Mouse (Mus musculus): ENCODE measurements around the gene Proca1. TPM values are rescaled to one million over a fixed set of nuclear protein-coding genes. Genes with fewer than 3 reads are reported as not detected.

Proca1 gene
- total RNA-seq, 2 experiments from 2014 or later, result 1.1 to 1.2 TPM

DNA sequence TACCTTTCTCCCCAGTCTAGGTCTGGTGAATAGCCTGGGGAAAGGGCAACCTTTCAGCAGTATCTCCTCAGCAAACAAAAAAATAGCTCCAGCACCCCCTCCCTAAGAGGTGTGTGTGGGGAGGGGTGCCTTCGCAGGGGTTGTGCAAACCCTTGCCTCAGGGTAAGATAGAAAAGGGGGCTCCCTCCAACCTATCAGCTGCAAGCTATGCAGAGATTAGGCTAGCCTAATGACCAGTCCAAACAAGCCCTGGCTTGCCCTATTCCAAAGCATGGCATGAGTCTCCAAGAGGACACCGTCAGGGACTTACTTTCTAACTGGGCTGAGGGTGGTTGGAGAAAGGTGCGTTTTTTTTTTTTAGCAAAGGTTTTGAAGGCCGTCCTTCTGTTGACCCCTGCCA lies 27.0 kb upstream of the Proca1 start:
- DNase-seq, result no peak

DNA sequence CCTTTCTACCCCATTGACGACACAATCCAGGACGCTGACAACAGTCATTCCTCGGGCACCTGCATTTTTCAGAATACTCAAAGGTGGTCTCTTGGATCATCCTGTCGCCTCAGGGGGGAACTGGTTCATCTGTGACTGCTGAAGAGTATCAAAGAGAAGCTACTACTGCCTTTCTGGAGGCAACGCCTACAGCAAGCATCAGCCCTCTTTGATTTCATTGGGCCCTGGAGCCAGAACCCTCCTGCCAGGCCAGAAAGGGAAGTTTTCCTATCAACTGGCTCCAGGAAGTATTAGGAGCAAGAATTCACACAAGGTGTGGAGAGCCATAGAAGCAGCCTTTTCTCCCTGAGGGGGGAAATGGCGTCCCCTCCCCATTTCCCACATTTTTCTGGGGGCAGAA lies 26.6 kb upstream of the Proca1 start:
- DNase-seq, result no peak

DNA sequence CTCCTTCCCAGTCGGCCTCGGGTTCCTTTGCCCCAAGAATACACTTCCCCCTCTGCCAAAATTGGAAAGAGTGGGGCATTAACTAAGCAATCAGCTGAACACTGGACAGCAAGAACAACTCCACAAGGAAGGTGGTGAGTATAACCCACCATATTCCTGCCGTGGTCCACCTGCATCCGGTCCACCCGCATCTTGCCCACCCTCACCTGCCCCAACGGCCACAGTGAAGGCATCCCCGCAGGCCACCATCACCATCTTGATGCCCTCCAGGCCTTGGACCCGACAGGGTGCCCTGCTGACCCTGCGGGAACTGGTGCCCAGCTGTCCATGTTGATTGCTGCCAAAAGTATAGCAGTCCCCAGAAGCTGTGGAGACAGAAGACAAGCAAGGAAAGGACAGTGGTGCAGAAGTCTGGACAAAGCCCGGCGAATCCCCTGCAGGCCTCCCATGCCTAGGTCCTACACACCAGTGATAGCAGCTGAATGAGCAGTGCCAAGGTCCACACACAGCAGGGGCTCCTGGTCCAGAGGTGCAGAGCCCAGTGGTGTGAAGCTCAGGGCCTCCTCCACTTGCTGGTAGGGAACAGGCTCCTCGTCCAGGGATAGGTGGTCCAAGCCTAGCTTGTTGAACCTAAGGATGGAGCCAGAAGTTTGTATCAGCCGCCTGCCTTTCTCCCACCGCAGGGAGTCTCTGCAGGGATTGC lies 25.8 kb upstream of the Proca1 start:
- no peak for DNase-seq

DNA sequence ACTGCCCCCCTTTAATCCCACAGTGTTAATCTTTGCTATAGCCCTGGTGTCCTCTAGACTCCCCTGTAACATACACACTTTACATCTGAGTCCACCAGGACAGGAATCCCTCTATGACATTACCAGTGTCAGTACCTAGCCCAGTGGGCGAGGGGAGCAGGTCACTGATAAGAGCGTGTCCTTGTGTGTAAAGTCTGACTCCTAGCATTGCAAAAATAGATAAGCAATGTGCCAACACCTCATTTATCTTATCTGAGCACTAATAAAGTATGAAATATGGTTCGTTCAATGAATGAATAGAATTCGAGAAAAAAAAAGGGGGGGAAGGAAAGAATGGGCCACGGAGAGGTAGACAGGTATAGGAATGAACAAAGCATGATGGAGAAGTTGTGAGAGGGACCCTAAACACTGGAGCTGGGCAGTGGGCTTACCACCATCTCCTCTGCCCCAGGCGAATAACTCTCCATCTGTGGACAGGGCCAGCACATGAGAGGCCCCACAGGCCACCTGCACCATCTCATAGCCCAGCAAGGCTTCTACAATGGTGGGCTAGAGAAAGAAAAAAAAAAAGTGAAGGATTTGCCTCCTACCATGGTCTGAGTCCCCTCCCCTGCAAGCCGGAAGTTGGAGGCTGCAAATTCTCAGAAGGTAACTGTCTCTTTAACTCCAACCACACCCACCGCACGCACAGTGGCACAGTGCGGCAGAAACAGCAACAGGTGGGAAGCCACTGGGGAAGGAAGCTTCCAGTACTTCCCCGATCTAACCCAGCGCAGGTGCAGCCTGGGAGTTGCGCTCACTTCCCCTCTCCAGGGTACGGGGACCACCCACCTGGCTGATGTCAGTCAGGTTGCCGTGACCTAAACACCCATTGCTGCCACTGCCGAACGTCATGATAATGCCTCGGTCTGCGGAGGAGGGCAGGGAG lies 24.4 kb upstream of the Proca1 start:
- DNase-seq, result no peak

DNA sequence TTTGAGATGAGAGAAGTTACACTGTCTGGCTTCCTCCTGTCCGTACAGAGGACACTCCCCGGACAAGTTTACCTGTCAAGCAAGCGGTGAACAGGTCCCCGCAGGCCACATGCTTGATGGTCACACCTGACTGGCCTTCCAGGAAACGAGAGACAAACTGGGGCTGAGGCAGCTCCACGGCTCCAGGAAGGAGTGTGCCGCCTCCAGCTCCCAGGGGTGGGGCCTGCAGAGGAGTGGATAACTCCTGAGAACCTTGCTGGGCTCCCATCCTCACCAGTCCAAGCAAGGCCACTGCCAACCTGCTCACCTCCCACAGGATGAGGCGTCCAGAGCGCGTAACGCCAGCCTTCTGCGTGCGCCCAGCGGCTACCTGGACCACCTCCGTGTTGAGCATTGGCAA lies 22.9 kb upstream of the Proca1 start:
- no peak for DNase-seq

DNA sequence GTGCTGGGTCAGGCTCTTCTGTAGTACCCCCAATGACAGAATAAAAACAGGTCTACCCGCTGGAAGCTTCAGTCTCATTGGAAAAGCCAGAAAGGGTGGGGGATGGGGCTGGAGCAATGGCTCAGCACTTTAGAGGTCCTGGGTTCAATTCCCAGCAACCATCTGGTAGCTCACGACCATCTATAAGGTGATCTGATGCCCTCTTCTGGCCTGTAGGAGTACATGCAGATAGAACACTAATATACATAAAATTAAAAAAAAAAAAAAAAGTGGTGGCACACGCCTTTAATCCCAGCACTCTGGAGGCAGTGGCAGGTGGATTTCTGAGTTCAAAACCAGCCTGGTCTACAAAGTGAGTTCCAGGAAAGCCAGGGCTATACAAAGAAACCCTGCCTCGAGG lies 21.9 kb upstream of the Proca1 start:
- no peak for DNase-seq

DNA sequence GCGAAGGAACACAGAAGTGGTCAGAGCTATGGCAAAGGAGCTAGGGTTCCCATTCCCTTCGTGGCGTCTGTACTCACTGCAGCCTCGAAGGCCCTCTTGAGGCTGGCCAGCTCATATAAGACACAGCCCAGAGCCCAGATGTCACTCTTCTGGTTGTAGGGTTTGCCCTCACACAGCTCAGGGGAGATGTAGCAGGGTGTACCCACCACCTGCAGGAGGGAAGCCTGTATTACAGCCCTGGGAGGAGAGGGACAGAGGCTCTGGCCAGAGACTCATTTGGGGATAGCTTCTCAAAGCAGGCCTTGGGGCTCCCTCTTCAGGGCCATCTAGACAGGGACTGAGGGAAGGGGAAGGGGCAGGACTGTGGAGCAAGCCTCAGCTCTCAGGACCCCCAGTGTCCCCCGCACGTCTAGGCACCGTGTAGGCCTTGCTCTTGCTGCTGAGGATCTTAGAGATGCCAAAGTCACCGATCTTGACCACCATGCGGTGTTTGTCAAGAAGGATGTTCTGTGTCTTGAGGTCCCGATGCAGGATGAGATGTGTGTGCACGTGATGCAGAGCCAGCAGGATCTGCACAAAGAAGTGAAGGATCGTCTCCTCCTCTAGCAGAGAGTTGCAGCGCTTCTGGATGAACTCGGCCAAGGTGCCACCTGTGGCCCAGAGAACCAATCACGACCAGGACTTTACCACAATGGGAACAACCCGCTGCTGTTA lies 21.0 kb upstream of the Proca1 start:
- DNase-seq, result no peak

DNA sequence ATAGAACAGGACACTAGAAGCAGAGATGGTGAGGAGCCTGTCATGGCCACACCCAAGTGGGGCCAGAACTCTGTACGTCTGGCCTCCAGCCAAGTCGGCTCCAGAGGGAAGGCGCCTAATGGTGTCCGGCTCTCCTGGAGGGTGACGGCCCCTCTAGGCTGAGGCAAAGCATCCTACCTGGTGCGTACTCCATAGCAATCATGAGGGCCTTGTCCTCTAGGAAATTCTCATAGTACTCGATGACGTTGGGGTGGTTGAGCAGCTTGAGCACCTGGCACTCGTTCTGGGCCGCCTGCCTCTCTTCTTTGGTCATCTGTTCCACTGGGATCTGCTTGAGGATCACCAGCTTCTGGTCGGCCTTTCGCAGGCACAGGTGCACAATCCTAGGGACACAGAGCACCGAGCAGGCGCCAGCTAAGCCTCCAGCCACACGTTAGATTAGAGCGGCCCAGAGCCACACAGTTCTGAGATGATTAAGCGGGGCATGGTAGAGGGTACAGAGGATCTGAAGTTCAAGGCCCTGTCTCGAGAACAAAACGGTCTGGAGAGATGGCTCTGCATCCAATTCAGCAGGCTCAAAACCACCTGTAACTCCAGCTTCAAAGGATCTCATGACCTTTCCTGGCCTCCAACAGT lies 20.3 kb upstream of the Proca1 start:
- no peak for DNase-seq

DNA sequence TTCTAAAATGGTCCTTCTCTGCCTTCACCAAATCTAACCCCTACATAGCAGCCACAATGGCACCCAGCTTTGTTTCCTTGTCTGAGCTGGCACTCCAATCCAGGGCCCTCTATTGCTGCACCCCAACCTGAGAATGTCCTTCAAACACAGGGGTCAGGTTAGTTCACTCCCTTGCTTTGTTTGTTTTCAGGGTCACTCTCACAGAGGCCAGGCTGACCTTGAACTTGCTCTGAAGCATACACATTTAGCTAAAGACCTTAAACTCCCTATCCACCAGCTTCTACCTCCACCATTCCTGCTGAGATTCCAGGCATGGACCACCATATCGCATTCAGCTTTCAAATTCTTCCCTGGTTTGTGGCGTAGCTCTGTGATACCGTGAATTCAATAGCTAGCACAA lies 18.7 kb upstream of the Proca1 start:
- DNase-seq, result no peak

DNA sequence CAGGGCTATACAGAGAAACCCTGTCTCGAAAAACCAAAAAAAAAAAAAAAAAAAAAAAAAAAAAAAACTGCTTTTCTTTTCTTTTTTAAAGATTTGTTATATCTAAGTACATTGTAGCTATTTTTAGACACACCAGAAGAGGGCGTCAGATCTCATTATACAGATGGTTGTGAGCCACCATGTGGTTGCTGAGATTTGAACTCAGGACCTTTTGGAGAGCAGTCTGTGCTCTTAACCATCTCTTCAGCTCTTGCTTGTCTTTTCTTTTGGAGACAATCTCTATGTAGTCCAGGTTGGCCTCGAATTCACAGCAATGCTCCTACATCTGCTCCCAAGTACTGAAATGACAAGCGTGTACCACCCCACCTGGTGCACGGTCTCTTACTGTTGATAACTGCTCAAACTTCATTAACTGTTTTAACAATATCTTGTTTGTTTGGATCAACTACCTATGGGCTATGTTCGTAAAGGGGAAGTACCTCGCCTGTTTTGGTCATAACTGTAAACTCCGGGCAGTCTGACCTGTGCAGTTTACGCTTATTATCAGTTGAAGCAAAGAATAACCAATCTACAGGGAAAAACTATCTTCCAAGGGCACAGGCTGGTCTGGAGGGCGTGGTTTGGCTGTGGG lies 17.3 kb upstream of the Proca1 start:
- DNase-seq, result no peak

DNA sequence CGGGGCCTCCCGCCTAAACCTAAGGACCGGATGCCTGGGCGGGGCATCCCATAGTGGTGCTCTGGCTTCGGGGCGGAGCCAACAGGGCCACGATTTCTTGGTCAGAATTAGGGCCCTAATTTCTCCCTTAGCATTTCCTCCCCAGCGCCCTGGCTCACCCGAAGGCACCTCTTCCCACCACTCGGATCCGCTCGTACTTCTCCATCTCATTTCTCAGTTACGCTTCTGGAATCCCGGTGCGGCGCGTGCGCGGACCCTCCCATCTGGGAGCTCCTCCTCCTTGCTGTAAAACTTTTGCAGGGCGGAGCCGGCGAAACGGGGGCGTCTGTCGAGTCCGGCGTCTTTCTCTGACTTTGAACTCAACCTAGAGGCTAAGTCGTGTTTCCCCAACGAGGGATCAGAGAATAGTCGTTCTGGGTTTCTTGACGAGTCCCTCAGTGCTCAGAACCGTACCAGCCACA lies 16.8 kb upstream of the Proca1 start, which contains the start of the genes Nek8 and Tlcd1:
TSS of gene Nek8 (minus strand) at position 274 of the 461 bp plus-strand sequence.
TSS of gene Tlcd1 (plus strand) at position 310 of the 461 bp plus-strand sequence.
- peak; percentile 82 for DNase-seq

DNA sequence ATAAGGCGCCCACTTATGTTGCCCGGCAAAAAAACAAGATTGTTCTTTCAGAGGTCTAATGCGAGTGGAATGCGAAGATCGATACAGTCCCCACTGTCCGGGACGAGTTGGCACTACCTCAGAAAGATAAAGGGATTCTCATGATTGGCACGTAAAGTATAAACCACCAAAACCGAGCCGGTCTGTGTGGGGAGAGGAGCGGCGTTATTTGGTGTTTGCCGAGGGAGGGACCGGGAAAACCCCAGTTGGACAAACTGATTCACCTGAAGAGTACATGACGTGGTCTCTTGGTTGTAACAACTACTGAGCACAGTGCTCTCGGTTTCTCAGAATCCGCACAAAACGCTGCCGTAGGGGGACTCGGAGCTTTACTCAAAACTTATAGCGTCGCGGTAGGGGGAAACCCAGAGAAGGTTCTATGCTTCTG lies 16.3 kb upstream of the Proca1 start:
- no peak for DNase-seq

DNA sequence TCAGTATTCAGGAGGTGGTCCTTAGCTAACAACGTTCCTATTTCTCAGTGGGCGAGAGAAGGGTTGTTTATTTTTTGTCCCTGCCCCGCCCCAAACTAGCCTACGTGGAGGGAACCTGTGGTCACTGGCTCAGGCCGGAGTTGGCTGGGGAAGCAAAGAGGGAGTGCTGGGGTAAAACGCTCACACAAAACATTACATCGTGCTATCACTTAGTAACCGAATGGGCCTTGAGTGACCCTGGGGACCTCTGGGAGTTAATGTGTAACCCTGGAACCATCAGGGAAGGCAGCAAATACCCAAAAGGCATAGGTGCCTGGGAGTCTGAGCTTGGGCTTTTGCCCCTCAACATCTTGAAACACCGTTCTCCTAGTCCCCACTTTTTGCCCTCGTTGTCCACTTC lies 15.8 kb upstream of the Proca1 start:
- no peak for DNase-seq

DNA sequence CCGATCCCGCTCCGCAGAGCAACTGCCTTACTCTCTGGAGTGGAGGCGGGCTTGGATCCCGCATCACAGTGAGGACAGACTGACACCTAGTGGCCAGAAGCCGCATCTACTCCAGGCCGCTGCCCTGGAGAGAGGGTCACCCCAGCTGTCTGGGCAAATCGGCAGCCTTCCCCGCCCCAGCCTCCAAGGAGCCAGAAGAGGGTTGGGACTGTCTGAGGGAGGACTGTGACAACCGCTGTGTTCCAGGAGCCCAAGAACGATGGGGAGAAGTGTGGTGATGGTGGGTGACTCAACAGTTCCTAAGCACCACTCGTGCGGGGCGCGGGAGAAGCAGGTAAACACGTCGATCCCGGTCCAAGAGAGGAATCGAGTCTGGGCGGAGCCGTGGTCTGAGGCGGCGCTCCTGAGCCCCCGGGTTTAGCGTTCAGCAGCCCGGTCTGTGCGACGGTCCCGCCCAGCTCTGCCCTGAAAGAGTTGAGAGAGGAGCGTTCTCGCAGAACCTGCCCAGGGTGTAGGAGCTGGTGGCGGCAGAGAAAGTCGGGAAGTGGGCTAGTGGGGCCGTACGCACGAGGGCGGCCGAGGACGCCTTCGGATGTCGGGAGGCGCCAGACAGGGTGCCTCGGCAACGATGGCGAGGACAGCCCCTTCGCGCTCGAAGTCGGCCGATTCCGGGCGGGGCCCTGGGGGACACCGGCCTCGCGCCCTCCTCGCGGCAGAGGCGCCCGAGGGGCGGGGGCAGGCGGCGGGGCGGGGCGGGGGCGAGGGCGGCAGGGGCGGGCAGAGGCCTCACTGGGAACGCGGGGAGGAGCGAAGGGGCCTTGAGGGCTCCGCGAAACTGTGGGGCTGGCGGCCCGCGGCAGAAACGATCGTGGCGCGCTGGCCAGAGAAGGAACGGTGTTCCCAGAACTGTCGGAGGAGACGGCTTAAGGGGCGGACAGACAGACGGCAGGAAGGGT lies 15.0 kb upstream of the Proca1 start:
- DNase-seq, result peak; percentile 94

DNA sequence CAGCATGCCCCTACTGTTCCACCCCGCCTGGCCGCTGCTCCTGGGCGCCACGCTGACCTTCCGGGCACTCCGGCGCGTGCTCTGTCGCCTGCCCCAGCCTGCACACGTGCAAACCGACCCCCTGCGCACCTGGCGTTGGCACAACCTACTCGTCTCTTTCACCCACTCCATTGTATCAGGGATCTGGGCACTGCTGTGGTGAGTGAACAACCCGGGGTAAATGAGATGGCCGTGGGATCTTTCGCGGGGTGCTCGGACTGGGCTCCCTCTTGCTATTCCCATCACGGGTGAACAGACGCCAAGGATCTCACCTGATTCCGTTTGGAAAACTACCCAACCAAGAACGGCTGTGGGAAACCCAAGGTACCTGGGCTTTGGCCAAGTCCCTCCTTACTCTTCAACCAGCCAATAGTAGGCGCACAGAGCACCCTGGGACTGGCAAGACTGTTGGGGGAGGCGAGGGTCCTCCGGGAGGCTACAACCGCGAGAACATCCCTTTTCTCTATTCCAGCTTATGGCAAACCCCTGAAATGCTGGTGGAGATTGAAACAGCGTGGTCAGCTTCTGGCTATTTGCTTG lies 14.2 kb upstream of the Proca1 start:
- peak; percentile 57 for DNase-seq

DNA sequence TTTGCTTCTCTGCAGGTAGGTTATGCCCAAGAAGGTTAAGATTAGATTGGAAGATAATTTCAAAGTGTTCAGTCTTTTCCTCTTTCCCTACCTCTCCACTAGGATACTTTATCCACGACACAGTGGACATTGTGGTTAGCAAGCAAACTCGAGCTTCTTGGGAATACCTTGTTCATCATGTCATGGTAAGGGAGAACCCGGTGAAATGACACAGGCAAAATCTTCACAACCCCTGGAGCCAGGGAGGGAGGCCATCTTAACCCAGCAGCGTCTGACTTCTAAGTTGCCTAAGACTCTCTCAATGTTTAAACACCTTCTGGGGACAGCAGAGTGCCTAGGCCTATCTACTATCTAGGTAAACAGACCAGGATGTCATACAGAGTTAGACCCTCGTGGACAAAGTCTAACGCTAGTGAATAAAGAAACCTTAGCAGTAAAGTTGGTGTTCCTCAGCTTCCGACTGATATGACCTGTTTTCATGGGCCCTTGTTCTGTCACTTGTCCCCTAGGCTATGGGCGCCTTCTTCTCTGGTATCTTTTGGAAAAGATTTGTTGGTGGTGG lies 13.7 kb upstream of the Proca1 start:
- DNase-seq, result no peak

DNA sequence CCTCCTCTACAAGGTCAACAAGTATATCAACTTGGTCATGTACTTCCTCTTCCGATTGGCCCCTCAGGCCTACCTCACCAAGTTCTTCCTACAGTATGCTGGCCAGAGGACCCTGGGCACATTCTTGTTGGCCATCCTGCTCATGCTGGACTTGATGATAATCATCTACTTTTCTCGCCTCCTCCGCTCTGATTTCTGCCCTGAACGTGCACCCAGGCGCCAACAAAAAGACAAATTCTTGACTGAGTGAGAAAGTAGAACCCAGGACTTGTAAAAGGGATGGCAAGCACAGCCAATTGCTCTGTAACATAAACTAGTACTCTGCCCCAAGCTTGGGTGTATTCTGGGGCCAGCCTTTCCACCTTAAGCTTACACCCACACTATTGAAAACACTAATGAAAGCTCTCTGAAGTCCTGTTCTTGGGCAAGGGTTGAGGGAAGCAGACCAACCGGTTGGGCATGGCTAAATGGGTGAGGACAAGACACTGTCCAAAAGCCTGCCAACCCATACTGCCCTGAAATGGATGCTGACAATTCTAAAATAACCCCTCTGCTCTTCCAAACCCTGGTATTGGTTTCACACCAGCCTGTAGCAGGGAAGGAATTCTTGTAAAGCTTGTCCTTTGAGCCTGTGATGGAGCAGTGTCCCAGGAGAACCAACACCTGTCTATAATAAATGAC lies 13.0 kb upstream of the Proca1 start:
- no peak for DNase-seq

DNA sequence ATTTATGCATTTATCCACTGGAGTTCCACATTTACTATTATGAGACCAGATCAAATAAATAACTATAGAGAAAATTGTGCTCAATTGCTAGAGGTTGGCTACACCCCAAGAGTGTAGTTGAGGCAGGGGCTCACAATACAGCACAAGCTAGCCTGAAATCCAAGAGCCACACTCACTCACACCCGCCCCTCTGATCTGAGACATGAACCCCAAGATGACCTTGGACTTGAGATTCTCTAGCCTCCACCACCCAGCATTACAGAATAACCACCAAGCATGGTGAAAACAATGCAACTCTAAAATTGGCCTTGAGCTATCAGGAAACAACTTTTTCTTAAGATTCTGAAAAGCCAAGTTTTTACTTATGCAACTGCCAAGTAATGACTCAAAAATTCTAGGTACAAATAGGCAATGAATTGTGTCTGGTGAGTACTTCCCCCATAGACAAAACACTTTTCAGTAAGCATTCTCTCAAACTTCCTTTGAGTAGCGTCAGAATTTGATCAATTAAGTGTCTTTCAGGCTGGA lies 11.3 kb upstream of the Proca1 start:
- DNase-seq, result no peak

DNA sequence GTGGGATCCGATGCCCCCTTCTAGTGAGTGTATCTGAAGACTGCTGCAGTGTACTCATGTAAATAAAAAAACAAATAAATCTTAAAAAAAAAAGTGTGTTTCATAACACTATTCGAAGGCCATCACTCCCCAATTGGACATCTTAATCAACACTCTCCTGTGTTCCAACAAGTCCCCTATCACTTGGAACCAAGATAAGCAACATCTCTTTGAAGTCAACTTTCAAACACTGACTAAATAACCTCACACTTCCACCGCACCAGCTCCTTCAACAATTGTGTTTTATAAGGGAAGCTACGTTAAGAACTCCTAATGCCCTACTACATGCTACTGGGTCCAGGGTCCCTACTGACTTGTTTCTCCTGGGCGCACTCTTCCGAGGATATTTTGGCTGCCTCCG lies 10.7 kb upstream of the Proca1 start:
- no peak for DNase-seq

Measured in gastrocnemius, postnatal 10 days (tissue).